Mouse (Mus musculus) kidney, postnatal 36 days (tissue): ENCODE measurements around the gene Smc4.
"Not testable (repeated sequence)": the region's sequence is repeated elsewhere in the genome, so short reads cannot be mapped to it uniquely, and the experiment has no call there.

Experiments used
- DNase-seq, 2 experiments: peaks; one replicate each; pipeline ENCODE4 v3.0.0; 2021 to 2022; ENCODE audit warnings: mixed read lengths in 2 of 2

Gene Smc4

GRCm38 (mm10) chr3:69018635-69019034 lies 14.1 kb downstream of the Smc4 start:
- not testable (repeated sequence) for DNase-seq

- peak in 1 of 2 experiments; percentile 36 for DNase-seq
Measured at GRCm38 (mm10) chr3:69020285-69020684, 15.7 kb downstream of the Smc4 start.

- no peak for DNase-seq
Measured at GRCm38 (mm10) chr3:69020764-69021163, 16.2 kb downstream of the Smc4 start.

GRCm38 (mm10) chr3:69026133-69026783 lies 21.7 kb downstream of the Smc4 start:
- no peak for DNase-seq

- no peak for DNase-seq
Measured at GRCm38 (mm10) chr3:69040105-69040504, 35.6 kb downstream of the Smc4 start.

- no peak for DNase-seq
Measured at GRCm38 (mm10) chr3:69041298-69041697, 36.8 kb downstream of the Smc4 start.

GRCm38 (mm10) chr3:69044167-69044591 lies 39.6 kb downstream of the Smc4 start:
- DNase-seq: peak in 1 of 2 experiments; percentile 17

- DNase-seq: peak; percentile 93 to 97
Measured at GRCm38 (mm10) chr3:69044645-69045399, 40.3 kb downstream of the Smc4 start, which contains the start of gene Trim59. Trim59 (minus strand) TSS chr3:69044755.

- DNase-seq: no peak
Measured at GRCm38 (mm10) chr3:69045400-69045703, 40.8 kb downstream of the Smc4 start.

GRCm38 (mm10) chr3:69045750-69046149 lies 41.2 kb downstream of the Smc4 start:
- DNase-seq: no peak

GRCm38 (mm10) chr3:69046509-69046908 lies 42.0 kb downstream of the Smc4 start:
- no peak for DNase-seq

- DNase-seq: no peak
Measured at GRCm38 (mm10) chr3:69047684-69048083, 43.1 kb downstream of the Smc4 start.

- no peak for DNase-seq
Measured at GRCm38 (mm10) chr3:69049011-69049410, 44.5 kb downstream of the Smc4 start.

GRCm38 (mm10) chr3:69051894-69052293 lies 47.4 kb downstream of the Smc4 start:
- no peak for DNase-seq

- DNase-seq: no peak
Measured at GRCm38 (mm10) chr3:69054760-69055432, 50.4 kb downstream of the Smc4 start.

- no peak for DNase-seq
Measured at GRCm38 (mm10) chr3:69055871-69056270, 51.3 kb downstream of the Smc4 start.

- DNase-seq: no peak
Measured at GRCm38 (mm10) chr3:69060672-69061071, 56.1 kb downstream of the Smc4 start.

GRCm38 (mm10) chr3:69062764-69063163 lies 58.2 kb downstream of the Smc4 start:
- DNase-seq: no peak

GRCm38 (mm10) chr3:69064005-69064404 lies 59.5 kb downstream of the Smc4 start:
- peak in 1 of 2 experiments; percentile 12 for DNase-seq
